Mouse (Mus musculus): ENCODE results near the gene Kalrn. TPM values are rescaled to one million over a fixed set of nuclear protein-coding genes. Genes with fewer than 3 reads are reported as not detected.

Kalrn gene
- polyA plus RNA-seq, 1 experiment from 2014 or later = 30.5 TPM

GRCm38 (mm10) chr16:34229350-34229749 is 344.0 kb downstream of the Kalrn start:
- H3K4me2 ChIP-seq (replicated peaks) = no peak overlapping the region
- no peak overlapping the region for H3K4me3 ChIP-seq (replicated peaks; ENCODE audit: low read length)
- no peaks in the 10 kb centered on the region for H3K9me3 ChIP-seq (ENCODE audit: control insufficient read depth, low read length)
- H3K36me3 ChIP-seq (replicated peaks; ENCODE audit: control insufficient read depth, insufficient read depth) = peaks cover 30% of the 10 kb centered on the region
- H3K27ac ChIP-seq = no peak overlapping the region
- H3K27me3 ChIP-seq (ENCODE audit: control insufficient read depth, insufficient read depth, low read length) = no peaks in the 10 kb centered on the region
- H3K9ac ChIP-seq = no peak overlapping the region
- 78% methylated on average over 8 of the region's 8 CpGs for WGBS
- no peaks in the 10 kb centered on the region; the same call in 1 of the 2 replicates for H3K4me1 ChIP-seq (replicated peaks; ENCODE audit: control insufficient read depth, insufficient read depth, low read length)
- ATAC-seq (ENCODE audit: low FRiP score) (no peak), DNase-seq (ENCODE audit: low spot score) (no peak)

DNA sequence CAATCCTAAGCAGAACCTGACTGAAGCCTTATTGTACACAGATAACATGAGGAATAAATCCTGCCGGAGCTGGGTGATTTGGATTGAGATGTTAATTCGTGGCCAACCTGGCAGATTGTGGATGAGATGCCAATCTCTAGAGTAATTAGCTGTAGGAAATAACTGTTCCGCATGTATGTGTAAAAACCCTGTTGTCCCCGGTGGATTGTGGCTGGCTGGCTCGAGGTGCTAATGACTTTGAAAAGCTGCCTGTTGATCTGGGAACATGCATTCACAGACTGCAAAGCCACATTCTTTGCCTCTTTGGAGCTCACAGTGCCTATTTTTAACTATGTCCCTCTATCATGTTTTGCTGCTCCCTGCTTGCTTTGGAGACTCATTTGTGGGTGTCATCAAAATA is 344.7 kb downstream of the Kalrn start:
- no peak overlapping the region for H3K4me2 ChIP-seq (replicated peaks)
- no peak overlapping the region for H3K27ac ChIP-seq
- no peak overlapping the region for H3K9ac ChIP-seq
- no peaks in the 10 kb centered on the region for H3K27me3 ChIP-seq (ENCODE audit: control insufficient read depth, insufficient read depth, low read length)
- H3K9me3 ChIP-seq (ENCODE audit: control insufficient read depth, low read length) = no peaks in the 10 kb centered on the region
- H3K36me3 ChIP-seq (replicated peaks; ENCODE audit: control insufficient read depth, insufficient read depth) = peaks cover 23% of the 10 kb centered on the region
- no peaks in the 10 kb centered on the region; the same call in 1 of the 2 replicates for H3K4me1 ChIP-seq (replicated peaks; ENCODE audit: control insufficient read depth, insufficient read depth, low read length)
- ATAC-seq (ENCODE audit: low FRiP score) = no peak
- no peak overlapping the region for H3K4me3 ChIP-seq (replicated peaks; ENCODE audit: low read length)
- peak; percentile 32 for DNase-seq (ENCODE audit: low spot score)
- 25% methylated on average over 5 of the region's 5 CpGs for WGBS

- H3K4me2 ChIP-seq (replicated peaks) = no peak overlapping the region
- H3K36me3 ChIP-seq (replicated peaks; ENCODE audit: control insufficient read depth, insufficient read depth) = peaks cover 67% of the 10 kb centered on the region
- no peak overlapping the region for H3K9ac ChIP-seq
- no peaks in the 10 kb centered on the region for H3K9me3 ChIP-seq (ENCODE audit: control insufficient read depth, low read length)
- ATAC-seq (ENCODE audit: low FRiP score) (no peak), DNase-seq (ENCODE audit: low spot score) (no peak)
- H3K27ac ChIP-seq = no peak overlapping the region
- 89% methylated on average over 3 of the region's 3 CpGs for WGBS
- no peaks in the 10 kb centered on the region for H3K4me1 ChIP-seq (replicated peaks; ENCODE audit: control insufficient read depth, insufficient read depth, low read length)
- H3K4me3 ChIP-seq (replicated peaks; ENCODE audit: low read length) = no peak overlapping the region
- H3K27me3 ChIP-seq (ENCODE audit: control insufficient read depth, insufficient read depth, low read length) = no peaks in the 10 kb centered on the region
These were observed 361.2 kb downstream of the Kalrn start for GRCm38 (mm10) chr16:34212160-34212559.

GRCm38 (mm10) chr16:34211243-34211642 is 362.1 kb downstream of the Kalrn start:
- no peak overlapping the region for H3K27ac ChIP-seq
- WGBS = 94% methylated on average over 12 of the region's 12 CpGs
- H3K4me3 ChIP-seq (replicated peaks; ENCODE audit: low read length) = no peak overlapping the region
- no peaks in the 10 kb centered on the region for H3K9me3 ChIP-seq (ENCODE audit: control insufficient read depth, low read length)
- no peaks in the 10 kb centered on the region for H3K27me3 ChIP-seq (ENCODE audit: control insufficient read depth, insufficient read depth, low read length)
- no peak overlapping the region for H3K4me2 ChIP-seq (replicated peaks)
- H3K9ac ChIP-seq = no peak overlapping the region
- ATAC-seq (ENCODE audit: low FRiP score) = no peak
- H3K4me1 ChIP-seq (replicated peaks; ENCODE audit: control insufficient read depth, insufficient read depth, low read length) = no peaks in the 10 kb centered on the region
- peaks cover 59% of the 10 kb centered on the region for H3K36me3 ChIP-seq (replicated peaks; ENCODE audit: control insufficient read depth, insufficient read depth)
- no peak for DNase-seq (ENCODE audit: low spot score)

GRCm38 (mm10) chr16:34208748-34209147 is 364.6 kb downstream of the Kalrn start:
- 62% methylated on average over 5 of the region's 5 CpGs for WGBS
- Histone ChIP-seq H3K4me2 (replicated peaks) (no peak overlapping the region), H3K36me3 (replicated peaks; ENCODE audit: control insufficient read depth, insufficient read depth) (peaks cover 54% of the 10 kb centered on the region), H3K9ac (no peak overlapping the region), H3K4me3 (replicated peaks; ENCODE audit: low read length) (no peak overlapping the region), H3K27me3 (ENCODE audit: control insufficient read depth, insufficient read depth, low read length) (no peaks in the 10 kb centered on the region), H3K4me1 (replicated peaks; ENCODE audit: control insufficient read depth, insufficient read depth, low read length) (no peaks in the 10 kb centered on the region), H3K27ac (no peak overlapping the region), H3K9me3 (ENCODE audit: control insufficient read depth, low read length) (no peaks in the 10 kb centered on the region)
- ATAC-seq (ENCODE audit: low FRiP score) (no peak), DNase-seq (ENCODE audit: low spot score) (no peak)

GRCm38 (mm10) chr16:34207972-34208371 is 365.4 kb downstream of the Kalrn start:
- H3K27me3 ChIP-seq (ENCODE audit: control insufficient read depth, insufficient read depth, low read length) = no peaks in the 10 kb centered on the region
- no peaks in the 10 kb centered on the region for H3K9me3 ChIP-seq (ENCODE audit: control insufficient read depth, low read length)
- ATAC-seq (ENCODE audit: low FRiP score) (no peak), DNase-seq (ENCODE audit: low spot score) (no peak)
- no peak overlapping the region for H3K27ac ChIP-seq
- H3K4me2 ChIP-seq (replicated peaks) = no peak overlapping the region
- H3K9ac ChIP-seq = no peak overlapping the region
- peaks cover 56% of the 10 kb centered on the region for H3K36me3 ChIP-seq (replicated peaks; ENCODE audit: control insufficient read depth, insufficient read depth)
- no peak overlapping the region for H3K4me3 ChIP-seq (replicated peaks; ENCODE audit: low read length)
- no peaks in the 10 kb centered on the region for H3K4me1 ChIP-seq (replicated peaks; ENCODE audit: control insufficient read depth, insufficient read depth, low read length)
- 95% methylated on average over 5 of the region's 5 CpGs for WGBS

GRCm38 (mm10) chr16:34204527-34205139 is 368.7 kb downstream of the Kalrn start:
- DNase-seq (ENCODE audit: low spot score) (no peak), ATAC-seq (ENCODE audit: low FRiP score) (no peak)
- Histone ChIP-seq H3K27me3 (ENCODE audit: control insufficient read depth, insufficient read depth, low read length) (no peaks in the 10 kb centered on the region), H3K4me2 (replicated peaks) (no peak overlapping the region), H3K9ac (no peak overlapping the region), H3K36me3 (replicated peaks; ENCODE audit: control insufficient read depth, insufficient read depth) (peaks cover 50% of the 10 kb centered on the region), H3K9me3 (ENCODE audit: control insufficient read depth, low read length) (no peaks in the 10 kb centered on the region), H3K27ac (no peak overlapping the region), H3K4me1 (replicated peaks; ENCODE audit: control insufficient read depth, insufficient read depth, low read length) (no peaks in the 10 kb centered on the region), H3K4me3 (replicated peaks; ENCODE audit: low read length) (no peak overlapping the region)
- WGBS = 57% methylated on average over 13 of the region's 13 CpGs

GRCm38 (mm10) chr16:34199543-34199942 is 373.8 kb downstream of the Kalrn start:
- 94% methylated on average over 6 of the region's 6 CpGs for WGBS
- no peak for ATAC-seq (ENCODE audit: low FRiP score)
- H3K4me3 ChIP-seq (replicated peaks; ENCODE audit: low read length) = no peak overlapping the region
- H3K4me1 ChIP-seq (replicated peaks; ENCODE audit: control insufficient read depth, insufficient read depth, low read length) = no peaks in the 10 kb centered on the region
- no peak for DNase-seq (ENCODE audit: low spot score)
- no peak overlapping the region for H3K27ac ChIP-seq
- no peak overlapping the region for H3K9ac ChIP-seq
- H3K9me3 ChIP-seq (ENCODE audit: control insufficient read depth, low read length) = no peaks in the 10 kb centered on the region
- no peak overlapping the region for H3K4me2 ChIP-seq (replicated peaks)
- no peaks in the 10 kb centered on the region for H3K27me3 ChIP-seq (ENCODE audit: control insufficient read depth, insufficient read depth, low read length)
- peaks cover 63% of the 10 kb centered on the region for H3K36me3 ChIP-seq (replicated peaks; ENCODE audit: control insufficient read depth, insufficient read depth)

DNA sequence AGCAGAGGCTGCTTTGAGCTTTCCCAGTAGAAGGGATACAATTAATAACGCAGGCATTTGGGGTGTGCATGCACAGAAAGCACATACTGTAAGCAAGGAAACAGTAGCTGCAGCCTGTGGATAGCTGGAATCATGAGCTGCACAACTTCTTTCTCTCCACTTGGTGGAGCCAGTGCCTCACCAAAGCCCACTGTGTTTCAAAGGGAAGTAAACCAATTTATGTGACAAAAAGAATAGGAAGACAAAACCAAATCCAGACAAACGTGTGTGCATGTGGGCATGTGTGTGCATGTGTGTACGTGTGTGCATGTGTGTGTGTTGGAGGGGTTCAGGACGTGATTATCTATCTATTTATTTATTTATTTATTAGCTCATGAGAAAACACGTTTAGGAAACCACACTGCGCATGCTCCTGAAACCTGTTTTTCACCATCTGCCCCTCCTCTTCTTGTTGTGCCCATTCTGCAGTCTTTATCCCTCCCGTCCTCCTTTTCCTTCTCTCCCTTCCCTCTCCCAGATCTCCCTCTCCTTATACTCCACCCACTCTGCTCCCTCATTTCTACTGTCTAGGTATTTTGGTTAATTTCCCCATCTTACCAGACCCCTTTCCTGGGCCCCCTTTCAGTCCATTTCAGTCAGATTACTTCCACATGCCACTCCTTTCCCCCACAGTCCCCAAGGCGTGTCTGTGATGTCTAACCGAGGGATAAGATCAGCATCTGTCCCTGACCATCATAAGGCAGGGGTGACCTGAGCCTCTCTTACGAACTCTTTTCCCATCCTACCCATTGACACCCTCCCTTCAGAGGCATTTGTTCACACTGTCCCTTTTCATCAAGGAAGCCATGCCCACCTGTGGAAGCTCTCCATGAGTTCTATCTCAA is 380.1 kb downstream of the Kalrn start:
- Histone ChIP-seq H3K36me3 (replicated peaks; ENCODE audit: control insufficient read depth, insufficient read depth) (peaks cover 40% of the 10 kb centered on the region), H3K4me1 (replicated peaks; ENCODE audit: control insufficient read depth, insufficient read depth, low read length) (no peaks in the 10 kb centered on the region), H3K27ac (no peak overlapping the region), H3K9me3 (ENCODE audit: control insufficient read depth, low read length) (no peaks in the 10 kb centered on the region), H3K4me3 (replicated peaks; ENCODE audit: low read length) (no peak overlapping the region), H3K9ac (no peak overlapping the region), H3K4me2 (replicated peaks) (no peak overlapping the region), H3K27me3 (ENCODE audit: control insufficient read depth, insufficient read depth, low read length) (no peaks in the 10 kb centered on the region)
- peak; percentile 79 for DNase-seq (ENCODE audit: low spot score)
- peak; percentile 46; the same call in 1 of the 2 replicates for ATAC-seq (ENCODE audit: low FRiP score)
- 50% methylated on average over 10 of the region's 10 CpGs for WGBS

All from hindbrain, embryonic 14.5 days (tissue).